Mouse (Mus musculus) ovary, adult 10 weeks (tissue): ENCODE results near the gene Lefty2. TPM values are rescaled to one million over a fixed set of nuclear protein-coding genes. Genes with fewer than 3 reads are reported as not detected.

Experiments
- polyA plus RNA-seq: library from polyadenylated mRNA; stranded (reverse); fragments of 350-450 nt; fragmentation: Illumina TruSeq; extraction: RNeasy Lipid Tissue Mini Kit (QIAGEN cat#74804); gene quantifications from one replicate; pipeline ENCODE4 v1.2.3, GENCODE M21; 2014

The Lefty2 gene
- 0.54 TPM for polyA plus RNA-seq

DNA sequence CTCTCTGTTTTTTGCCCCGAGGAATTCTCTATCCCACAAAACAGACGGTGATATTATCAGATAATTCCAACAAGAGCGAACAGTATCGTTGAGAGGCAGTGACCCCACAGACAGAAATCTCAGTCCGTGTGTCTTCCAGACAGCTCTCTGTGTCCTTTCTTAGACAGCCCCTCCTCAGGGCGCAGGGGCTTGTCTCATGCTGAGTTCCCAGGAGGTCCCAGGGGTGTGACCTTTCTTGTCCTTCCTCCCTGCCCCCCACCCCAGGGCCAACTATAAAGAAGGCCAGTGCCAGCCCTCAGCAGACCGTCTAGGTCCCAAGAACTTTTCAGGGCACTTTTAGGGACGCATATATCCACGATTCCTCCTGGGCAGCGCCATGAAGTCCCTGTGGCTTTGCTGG, at the start of gene Lefty2:
Gene Lefty2 (plus strand): TSS at position 301 of the 400 bp plus-strand sequence.

GRCm38 (mm10) chr1:180850316-180851270, 42.3 kb upstream of the Lefty2 start, which contains the start of gene Sde2:
Gene Sde2, plus strand, starts transcription at chr1:180851127.

DNA sequence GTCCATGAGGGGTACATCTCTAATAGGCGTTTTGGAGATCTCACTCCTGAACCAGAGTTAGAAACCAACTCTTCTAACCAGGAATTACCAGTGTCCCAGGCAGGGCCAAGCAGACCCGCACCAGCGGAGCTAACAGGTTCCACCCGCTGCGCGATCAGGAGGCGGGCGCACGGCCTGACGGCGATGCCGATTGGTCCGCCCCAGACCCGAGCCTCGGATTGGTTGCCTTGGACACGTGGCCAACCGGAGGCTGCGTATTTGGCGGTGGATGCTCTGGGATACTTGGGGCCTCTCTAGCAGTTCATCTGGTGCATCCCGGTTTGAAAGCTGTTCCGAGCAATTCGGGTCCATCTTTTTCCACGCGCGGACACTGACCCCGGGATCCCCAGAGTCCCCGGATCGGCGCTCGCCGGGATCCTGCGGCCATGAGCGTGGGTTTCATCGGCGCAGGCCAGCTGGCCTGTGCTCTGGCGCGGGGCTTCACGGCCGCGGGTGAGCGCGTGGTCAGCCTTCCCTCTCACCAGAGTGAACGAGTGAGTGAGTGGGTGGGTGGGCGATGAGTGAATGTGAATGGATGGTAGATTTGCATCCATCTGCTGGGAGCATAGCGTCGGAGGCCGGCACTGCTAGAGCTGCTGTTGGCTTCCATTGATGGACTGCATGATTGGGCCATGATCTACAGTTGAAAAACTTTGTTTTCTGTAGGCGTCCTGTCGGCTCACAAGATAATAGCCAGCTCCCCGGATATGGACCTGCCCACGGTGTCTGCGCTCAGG, 11.3 kb downstream of the Lefty2 start, which contains the start of gene Pycr2:
Gene Pycr2 (plus strand): TSS at position 255 of the 776 bp plus-strand sequence.

GRCm38 (mm10) chr1:180934467-180935419, 41.8 kb downstream of the Lefty2 start, which contains the start of gene Lefty1:
Gene Lefty1, plus strand, starts transcription at chr1:180935022.

GRCm38 (mm10) chr1:180942166-180943031, 49.5 kb downstream of the Lefty2 start, which contains the start of gene Tmem63a:
Gene Tmem63a, plus strand, starts transcription at chr1:180942344.

Other genes with a start within 250 kb of the Lefty2 start
- not detected for gene Mixl1, start 196.1 kb upstream of the Lefty2 start, polyA plus RNA-seq
- gene Acbd3, start 167.1 kb upstream of the Lefty2 start, polyA plus RNA-seq, result 86.2 TPM
- gene H3f3a, start 79.2 kb upstream of the Lefty2 start, polyA plus RNA-seq, result 2,896 TPM
- gene Sde2, start 42.0 kb upstream of the Lefty2 start, polyA plus RNA-seq, result 39.5 TPM
- gene Pycr2, start 11.2 kb downstream of the Lefty2 start, polyA plus RNA-seq, result 0.71 TPM
- gene Lefty1, start 41.9 kb downstream of the Lefty2 start, polyA plus RNA-seq, result 0.29 TPM
- 2.7 TPM for gene Tmem63a, start 49.2 kb downstream of the Lefty2 start, polyA plus RNA-seq
- 93.1 TPM for gene Ephx1, start 127.8 kb downstream of the Lefty2 start, polyA plus RNA-seq
- 3.3 TPM for gene 9130409I23Rik, start 158.1 kb downstream of the Lefty2 start, polyA plus RNA-seq